Mouse (Mus musculus): Measurements from ENCODE around the gene Dpt. TPM values are rescaled to one million over a fixed set of nuclear protein-coding genes. Genes with fewer than 3 reads are reported as not detected.
"Not testable (repeated sequence)": the region's sequence is repeated elsewhere in the genome, so short reads cannot be mapped to it uniquely, and the experiment has no call there.

Dpt gene
- polyA plus RNA-seq, 1 experiment from 2014 or later: 1.0 TPM

DNA sequence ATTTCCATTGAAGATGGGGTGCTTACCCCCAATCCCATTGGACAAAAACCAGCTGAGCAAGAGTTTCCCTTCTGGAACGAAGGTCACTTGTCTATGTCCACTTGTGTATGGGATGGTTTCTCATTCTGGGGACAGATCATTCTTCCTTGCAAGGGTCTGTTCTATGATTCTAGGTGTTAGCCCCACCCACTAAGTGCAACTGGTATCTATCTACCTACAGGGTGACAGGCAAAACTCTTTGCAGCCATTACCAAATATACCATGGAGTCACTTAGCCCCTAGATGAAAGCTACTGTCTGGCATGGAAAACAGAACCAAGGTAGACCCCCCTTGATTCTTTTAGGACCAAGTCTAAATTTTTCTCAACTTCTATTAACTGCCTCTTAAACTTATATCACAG lies 24.9 kb downstream of the Dpt start:
- H3K9ac ChIP-seq: no peak overlapping the region
- H3K4me2 ChIP-seq (replicated peaks): no peak overlapping the region
- no peaks in the 10 kb centered on the region for H3K9me3 ChIP-seq
- H3K27me3 ChIP-seq: no peaks in the 10 kb centered on the region
- H3K27ac ChIP-seq: no peak overlapping the region
- H3K4me1 ChIP-seq: no peaks in the 10 kb centered on the region; the same call in 1 of the 2 replicates
- H3K4me3 ChIP-seq: no peak overlapping the region
- no peak for ATAC-seq (ENCODE audit: insufficient number of reproducible peaks, insufficient read depth, low FRiP score, low TSS enrichment)
- WGBS: 91% methylated on average over 1 of the region's 1 CpGs
- no peaks in the 10 kb centered on the region for H3K36me3 ChIP-seq

DNA sequence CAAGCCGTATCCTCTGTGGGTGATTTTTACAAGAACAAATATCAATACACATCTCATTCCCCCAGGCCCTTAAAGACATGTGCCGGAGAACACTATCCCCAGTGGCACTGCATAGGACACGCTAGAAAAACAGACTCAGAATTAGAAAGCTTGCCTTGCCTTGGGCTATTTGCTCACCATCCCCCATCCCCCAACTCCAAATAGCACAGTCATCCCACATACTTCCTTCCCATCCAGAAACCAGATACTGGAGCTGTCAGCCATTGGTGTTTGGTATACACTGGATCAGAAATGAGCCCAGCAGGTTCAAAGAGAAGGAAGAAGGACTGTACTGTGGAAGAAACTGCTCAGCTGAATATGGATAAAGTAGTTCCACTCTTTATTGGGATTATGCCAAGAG lies 25.4 kb downstream of the Dpt start:
- WGBS: 21% methylated on average over 3 of the region's 3 CpGs
- H3K9me3 ChIP-seq: no peaks in the 10 kb centered on the region
- no peak overlapping the region for H3K4me3 ChIP-seq
- no peaks in the 10 kb centered on the region; the same call in 1 of the 2 replicates for H3K4me1 ChIP-seq
- H3K36me3 ChIP-seq: no peaks in the 10 kb centered on the region
- H3K9ac ChIP-seq: no peak overlapping the region
- ATAC-seq (ENCODE audit: insufficient number of reproducible peaks, insufficient read depth, low FRiP score, low TSS enrichment): no peak
- no peak overlapping the region for H3K4me2 ChIP-seq (replicated peaks)
- H3K27ac ChIP-seq: no peak overlapping the region
- no peaks in the 10 kb centered on the region for H3K27me3 ChIP-seq

DNA sequence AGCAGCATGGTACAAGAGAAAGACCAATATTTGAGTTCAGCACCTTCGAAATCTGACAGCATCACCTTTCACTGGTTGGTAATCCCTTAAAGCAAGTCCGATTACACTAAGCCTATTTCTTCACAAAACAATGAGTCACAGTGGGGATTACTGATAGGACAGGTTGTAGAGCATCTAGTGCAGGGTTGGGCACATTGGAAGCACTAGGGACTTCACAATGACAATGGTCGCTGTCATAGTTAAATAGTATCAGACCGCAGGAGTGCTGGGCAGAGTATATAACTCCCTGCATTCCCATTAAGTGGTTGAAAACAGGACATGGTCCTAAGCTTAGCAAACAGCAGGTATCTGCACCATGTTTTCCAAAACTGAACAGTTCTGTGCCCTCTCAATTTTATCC lies 25.8 kb downstream of the Dpt start:
- Histone ChIP-seq H3K36me3 (no peaks in the 10 kb centered on the region), H3K4me1 (no peaks in the 10 kb centered on the region; the same call in 1 of the 2 replicates), H3K9ac (no peak overlapping the region), H3K27me3 (no peaks in the 10 kb centered on the region), H3K4me2 (replicated peaks) (no peak overlapping the region), H3K9me3 (no peaks in the 10 kb centered on the region), H3K4me3 (no peak overlapping the region), H3K27ac (no peak overlapping the region)
- ATAC-seq (ENCODE audit: insufficient number of reproducible peaks, insufficient read depth, low FRiP score, low TSS enrichment): no peak
- 69% methylated on average over 4 of the region's 4 CpGs for WGBS

GRCm38 (mm10) chr1:164824896-164825295 lies 28.5 kb downstream of the Dpt start:
- H3K4me1 ChIP-seq: peaks cover 4% of the 10 kb centered on the region; the same call in 1 of the 2 replicates
- H3K27ac ChIP-seq: no peak overlapping the region
- no peaks in the 10 kb centered on the region for H3K36me3 ChIP-seq
- no peak for ATAC-seq (ENCODE audit: insufficient number of reproducible peaks, insufficient read depth, low FRiP score, low TSS enrichment)
- H3K4me2 ChIP-seq (replicated peaks): no peak overlapping the region
- 40% methylated on average over 2 of the region's 2 CpGs for WGBS
- no peaks in the 10 kb centered on the region for H3K27me3 ChIP-seq
- no peak overlapping the region for H3K9ac ChIP-seq
- H3K4me3 ChIP-seq: no peak overlapping the region
- H3K9me3 ChIP-seq: no peaks in the 10 kb centered on the region

GRCm38 (mm10) chr1:164829881-164830280 lies 33.4 kb downstream of the Dpt start:
- H3K27ac ChIP-seq: no peak overlapping the region
- no CpG with 5 or more reads among the region's 1 CpGs for WGBS
- H3K27me3 ChIP-seq: no peaks in the 10 kb centered on the region
- ATAC-seq (ENCODE audit: insufficient number of reproducible peaks, insufficient read depth, low FRiP score, low TSS enrichment): no peak
- 0 out of 2 replicates have a peak, but pooled peaks cover 4% of the 10 kb centered on the region for H3K4me1 ChIP-seq
- no peak overlapping the region for H3K4me3 ChIP-seq
- no peaks in the 10 kb centered on the region for H3K9me3 ChIP-seq
- H3K4me2 ChIP-seq (replicated peaks): no peak overlapping the region
- no peak overlapping the region for H3K9ac ChIP-seq
- H3K36me3 ChIP-seq: no peaks in the 10 kb centered on the region

DNA sequence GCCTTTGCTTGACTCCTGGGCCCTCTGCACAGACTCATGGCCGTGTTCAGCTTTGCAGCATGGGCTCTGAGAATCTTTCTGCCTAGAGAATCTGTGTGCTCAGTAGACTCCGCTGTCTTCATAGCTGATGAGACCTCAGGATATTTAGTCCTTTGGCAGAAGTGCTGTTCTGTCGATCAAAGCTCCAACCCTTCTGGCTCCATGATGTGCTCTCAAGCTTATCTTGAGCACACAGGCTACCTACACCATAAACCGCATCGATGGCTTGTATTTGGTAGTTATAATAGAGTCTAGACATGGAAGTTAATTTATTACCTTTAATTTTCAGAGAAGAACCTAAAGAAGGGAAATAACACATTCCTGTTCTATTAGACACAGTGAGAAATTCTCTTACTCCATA lies 36.0 kb downstream of the Dpt start:
- Histone ChIP-seq H3K27me3 (no peaks in the 10 kb centered on the region), H3K4me2 (replicated peaks) (no peak overlapping the region), H3K9ac (no peak overlapping the region), H3K4me3 (no peak overlapping the region), H3K9me3 (no peaks in the 10 kb centered on the region), H3K4me1 (0 out of 2 replicates have a peak, but pooled peaks cover 4% of the 10 kb centered on the region), H3K27ac (no peak overlapping the region), H3K36me3 (no peaks in the 10 kb centered on the region)
- WGBS: 86% methylated on average over 5 of the region's 5 CpGs
- no peak for ATAC-seq (ENCODE audit: insufficient number of reproducible peaks, insufficient read depth, low FRiP score, low TSS enrichment)

- Histone ChIP-seq H3K9me3 (no peaks in the 10 kb centered on the region), H3K27me3 (no peaks in the 10 kb centered on the region), H3K4me1 (no peaks in the 10 kb centered on the region), H3K9ac (no peak overlapping the region), H3K4me2 (replicated peaks) (no peak overlapping the region), H3K36me3 (no peaks in the 10 kb centered on the region), H3K27ac (no peak overlapping the region), H3K4me3 (no peak overlapping the region)
- no peak for ATAC-seq (ENCODE audit: insufficient number of reproducible peaks, insufficient read depth, low FRiP score, low TSS enrichment)
- WGBS: 86% methylated on average over 7 of the region's 7 CpGs
Observed at GRCm38 (mm10) chr1:164848616-164849265, 52.3 kb downstream of the Dpt start.

DNA sequence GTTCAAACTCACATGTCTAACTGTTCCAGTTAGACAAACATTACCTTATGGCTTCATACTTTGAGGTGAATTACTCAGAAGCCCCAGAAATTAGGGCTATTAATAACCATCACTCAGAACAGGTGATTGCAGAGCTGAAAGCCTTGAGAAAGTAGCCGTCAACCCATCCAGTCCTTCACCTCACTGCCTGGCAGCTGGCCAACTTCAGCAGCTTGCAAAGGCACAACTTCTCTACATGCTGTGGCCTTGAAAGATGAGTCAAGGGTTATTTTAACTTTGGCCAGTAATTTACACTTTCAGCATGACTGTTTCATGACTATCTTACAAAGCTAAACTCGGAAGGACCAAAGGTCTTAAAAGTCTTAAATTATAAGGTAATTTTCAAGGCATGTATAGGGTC lies 59.3 kb downstream of the Dpt start:
- not testable (repeated sequence) for H3K9ac ChIP-seq; H3K4me2 ChIP-seq (replicated peaks); H3K4me1 ChIP-seq; H3K27ac ChIP-seq; H3K27me3 ChIP-seq; H3K9me3 ChIP-seq; ATAC-seq (ENCODE audit: insufficient number of reproducible peaks, insufficient read depth, low FRiP score, low TSS enrichment); H3K4me3 ChIP-seq; H3K36me3 ChIP-seq
- 70% methylated on average over 2 of the region's 2 CpGs for WGBS

DNA sequence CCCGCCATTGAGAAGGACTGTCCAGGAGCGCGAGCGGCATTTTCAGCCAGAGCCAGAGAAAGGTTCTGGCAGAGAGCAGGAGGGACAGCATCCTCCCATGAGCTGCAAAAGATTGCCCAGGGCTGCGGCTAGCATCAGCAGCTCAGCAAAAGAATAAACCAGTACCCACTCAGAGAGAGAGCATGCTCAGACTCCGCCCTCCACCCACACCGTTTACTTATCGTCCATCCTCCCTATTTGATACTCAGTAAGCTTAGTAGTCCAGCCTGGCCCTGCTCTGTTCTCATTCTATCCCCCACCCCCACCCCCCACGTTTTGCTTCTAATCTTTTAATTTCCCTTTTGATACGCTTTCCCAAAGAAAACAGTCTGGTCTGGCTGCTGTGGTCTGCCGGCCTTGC lies 63.5 kb downstream of the Dpt start:
- Histone ChIP-seq H3K27ac (no peak overlapping the region), H3K27me3 (no peaks in the 10 kb centered on the region), H3K9me3 (no peaks in the 10 kb centered on the region), H3K9ac (no peak overlapping the region), H3K36me3 (no peaks in the 10 kb centered on the region), H3K4me3 (no peak overlapping the region), H3K4me2 (replicated peaks) (no peak overlapping the region), H3K4me1 (no peaks in the 10 kb centered on the region)
- ATAC-seq (ENCODE audit: insufficient number of reproducible peaks, insufficient read depth, low FRiP score, low TSS enrichment): no peak
- WGBS: 64% methylated on average over 11 of the region's 11 CpGs

DNA sequence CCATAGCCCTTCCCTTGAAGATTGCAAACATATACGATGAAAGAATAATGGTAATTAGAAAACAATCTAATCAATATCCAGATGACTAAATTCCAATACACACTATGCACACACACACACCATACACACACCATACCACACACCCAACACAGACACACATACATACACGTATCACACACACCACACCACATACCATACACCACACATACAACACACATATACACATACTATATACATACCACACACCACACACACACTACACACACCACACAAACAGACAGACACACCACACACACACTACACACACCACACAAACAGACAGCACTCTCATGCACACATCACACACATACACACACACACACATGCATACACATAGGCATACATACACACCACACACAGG lies 64.3 kb downstream of the Dpt start:
- Histone ChIP-seq H3K4me1 (no peaks in the 10 kb centered on the region), H3K9ac (no peak overlapping the region), H3K27ac (no peak overlapping the region), H3K27me3 (no peaks in the 10 kb centered on the region), H3K36me3 (no peaks in the 10 kb centered on the region), H3K4me3 (no peak overlapping the region), H3K4me2 (replicated peaks) (no peak overlapping the region), H3K9me3 (no peaks in the 10 kb centered on the region)
- 0 out of 2 replicates have a peak, but pooled peaks have one; percentile 28 for ATAC-seq (ENCODE audit: insufficient number of reproducible peaks, insufficient read depth, low FRiP score, low TSS enrichment)
- WGBS: 90% methylated on average over 2 of the region's 2 CpGs

DNA sequence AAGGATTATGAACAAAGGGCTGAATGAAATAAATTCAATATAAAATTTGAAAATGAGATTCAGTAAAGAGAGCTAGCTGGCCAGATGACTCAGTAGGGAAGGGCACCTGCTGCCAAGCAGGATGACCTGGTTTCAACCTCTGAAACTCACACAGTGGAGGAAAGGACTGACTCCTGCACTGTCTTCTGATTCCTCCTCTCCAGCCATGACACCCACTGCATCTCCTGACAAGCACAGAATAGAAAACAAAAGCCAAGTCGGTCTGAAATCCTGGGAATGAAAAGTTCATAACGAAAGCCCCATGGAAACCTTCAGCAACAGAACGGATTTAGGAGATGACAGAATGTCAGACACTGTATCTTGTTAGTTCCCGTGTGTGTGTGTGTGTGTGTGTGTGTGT lies 65.1 kb downstream of the Dpt start:
- no peaks in the 10 kb centered on the region for H3K4me1 ChIP-seq
- no peak overlapping the region for H3K27ac ChIP-seq
- H3K27me3 ChIP-seq: no peaks in the 10 kb centered on the region
- 80% methylated on average over 4 of the region's 4 CpGs for WGBS
- H3K4me3 ChIP-seq: no peak overlapping the region
- no peaks in the 10 kb centered on the region for H3K36me3 ChIP-seq
- no peak overlapping the region for H3K9ac ChIP-seq
- no peaks in the 10 kb centered on the region for H3K9me3 ChIP-seq
- no peak for ATAC-seq (ENCODE audit: insufficient number of reproducible peaks, insufficient read depth, low FRiP score, low TSS enrichment)
- no peak overlapping the region for H3K4me2 ChIP-seq (replicated peaks)

DNA sequence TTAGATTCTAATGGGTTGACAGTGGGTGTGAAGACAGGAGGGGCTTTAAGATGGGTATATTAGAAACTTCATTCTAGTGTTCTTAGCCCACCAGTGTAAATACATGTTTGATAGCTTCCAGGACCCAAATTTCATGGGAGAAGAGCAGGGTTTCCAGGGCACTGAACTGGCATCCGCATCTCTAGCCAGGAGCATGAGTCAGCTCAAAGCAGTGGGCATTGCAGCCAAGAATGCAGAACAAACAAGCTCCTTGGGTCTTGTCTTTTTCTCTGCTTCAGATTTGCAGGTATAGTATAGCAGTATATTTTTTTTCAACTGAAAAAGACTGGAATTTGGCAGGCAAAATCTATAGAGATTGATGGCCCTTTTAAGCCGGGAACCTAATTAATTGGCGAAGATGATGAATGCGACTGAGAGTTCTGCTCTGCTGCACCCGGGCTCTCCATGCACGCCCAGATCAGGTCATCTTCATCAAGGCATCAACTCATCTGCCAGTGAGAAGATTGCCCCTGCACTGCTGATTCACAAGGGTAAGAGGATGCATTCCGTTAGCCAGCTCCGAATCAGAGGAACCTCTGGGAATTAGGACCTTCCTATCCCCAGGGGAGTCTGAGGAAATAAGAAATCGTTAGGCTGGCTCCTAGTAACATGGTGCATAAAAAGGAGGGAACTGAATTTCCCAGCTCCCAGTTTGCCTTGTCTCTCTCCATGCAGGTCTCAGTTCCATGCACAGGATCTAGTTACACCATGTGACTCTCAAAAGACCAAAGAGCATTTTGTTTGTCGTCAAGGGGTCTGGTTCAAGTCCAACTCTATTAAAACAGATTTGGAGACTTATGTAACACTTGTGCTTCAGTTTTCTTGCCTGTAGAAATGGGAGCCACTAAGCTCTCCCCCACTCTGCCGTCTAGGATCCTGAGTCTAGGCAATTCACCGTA lies 66.8 kb downstream of the Dpt start:
- no peaks in the 10 kb centered on the region for H3K36me3 ChIP-seq
- no peaks in the 10 kb centered on the region for H3K4me1 ChIP-seq
- H3K4me2 ChIP-seq (replicated peaks): no peak overlapping the region
- no peak overlapping the region for H3K9ac ChIP-seq
- 67% methylated on average over 12 of the region's 12 CpGs for WGBS
- H3K27me3 ChIP-seq: no peaks in the 10 kb centered on the region
- ATAC-seq (ENCODE audit: insufficient number of reproducible peaks, insufficient read depth, low FRiP score, low TSS enrichment): no peak
- no peaks in the 10 kb centered on the region for H3K9me3 ChIP-seq
- H3K4me3 ChIP-seq: no peak overlapping the region
- no peak overlapping the region for H3K27ac ChIP-seq
